Mouse (Mus musculus) T-helper 2 cell (primary cell): ENCODE data around the gene Tbc1d10b.
"Not testable (repeated sequence)": the region's sequence is repeated elsewhere in the genome, so short reads cannot be mapped to it uniquely, and the experiment has no call there.

Experiments used
- in situ Hi-C: fragments of 300-600 bp; cut with MboI, MseI; formaldehyde crosslinking; loops from one replicate; pipeline ENCODE4 v1.15.1; 2025; ENCODE audit warnings: high pct_unique_total_duplicates

Tbc1d10b gene

DNA sequence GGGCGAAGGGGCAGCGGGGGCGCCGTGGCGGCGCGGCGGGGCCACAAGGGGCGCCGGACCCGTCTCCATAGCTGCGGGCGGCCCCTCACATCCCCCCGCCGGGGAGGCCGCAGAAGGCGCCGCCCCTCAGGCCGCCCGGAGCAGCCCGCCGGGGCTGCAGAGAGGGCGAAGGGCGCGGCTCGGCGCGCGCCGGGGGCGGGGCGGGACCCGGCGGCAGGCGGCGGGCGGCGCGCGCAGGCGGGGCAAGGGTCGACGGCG is at the start of gene Tbc1d10b:
TSS of gene Tbc1d10b (minus strand) at position 174 of the 258 bp plus-strand sequence.
- in situ Hi-C loops = no loop called here

DNA sequence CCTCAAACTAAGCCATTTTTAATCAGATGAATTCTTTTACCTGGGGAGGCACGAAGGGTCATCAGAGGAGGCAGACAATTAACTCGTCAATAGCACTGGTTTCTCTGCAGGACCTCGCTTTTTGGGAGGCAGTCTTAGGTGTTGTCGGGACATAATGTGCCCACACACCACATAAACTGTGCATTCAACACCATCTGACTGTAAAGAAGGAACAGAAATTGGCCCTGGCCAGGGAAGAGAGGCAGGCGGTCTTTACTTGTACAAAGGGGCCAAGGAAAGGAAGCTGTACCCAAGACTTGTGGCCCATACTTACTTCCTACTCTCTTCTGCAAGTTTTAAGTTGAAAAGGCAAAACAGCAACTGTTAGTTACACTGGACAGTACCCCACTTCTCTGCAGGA is 48.2 kb upstream of the Tbc1d10b start:
- in situ Hi-C loops = no loop called here

DNA sequence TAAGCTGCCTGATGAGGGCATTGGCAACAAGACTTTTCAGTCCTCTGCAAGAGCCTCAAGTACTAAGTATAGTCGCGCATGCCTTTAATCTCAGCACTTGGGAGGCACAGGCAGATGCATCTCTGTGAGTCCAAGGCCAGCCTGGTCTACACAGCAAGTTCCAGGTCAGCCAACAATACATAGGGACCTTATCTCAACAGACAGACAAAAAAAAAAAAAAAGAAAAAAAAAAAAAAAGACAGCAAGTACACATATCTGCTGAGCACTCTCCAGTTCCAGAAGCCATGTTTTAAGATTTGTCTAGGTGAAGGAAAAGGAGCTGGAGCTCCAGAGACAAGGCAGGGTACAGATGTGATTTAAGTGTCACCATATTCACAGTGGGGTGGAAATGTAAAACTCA is 47.7 kb upstream of the Tbc1d10b start:
- in situ Hi-C loops = no loop called here

DNA sequence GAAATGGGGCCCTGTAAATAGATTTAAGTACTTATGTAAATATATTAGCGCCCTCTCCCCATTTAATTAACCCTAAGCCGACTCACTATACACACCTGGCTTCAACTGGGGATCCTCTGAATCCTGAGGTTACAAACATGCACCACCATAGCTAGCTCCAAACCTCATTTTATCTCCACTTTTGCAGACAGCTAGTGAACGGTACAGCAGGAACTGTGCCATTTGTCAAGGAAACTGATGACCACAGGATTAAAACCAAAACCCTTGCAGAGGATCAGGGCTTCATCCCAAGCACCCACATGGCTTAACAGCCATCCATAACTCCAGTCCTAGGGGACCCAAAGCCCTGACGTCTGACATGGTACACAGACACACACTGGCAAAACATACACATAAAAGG is 46.7 kb upstream of the Tbc1d10b start:
- in situ Hi-C loops = no loop called here

DNA sequence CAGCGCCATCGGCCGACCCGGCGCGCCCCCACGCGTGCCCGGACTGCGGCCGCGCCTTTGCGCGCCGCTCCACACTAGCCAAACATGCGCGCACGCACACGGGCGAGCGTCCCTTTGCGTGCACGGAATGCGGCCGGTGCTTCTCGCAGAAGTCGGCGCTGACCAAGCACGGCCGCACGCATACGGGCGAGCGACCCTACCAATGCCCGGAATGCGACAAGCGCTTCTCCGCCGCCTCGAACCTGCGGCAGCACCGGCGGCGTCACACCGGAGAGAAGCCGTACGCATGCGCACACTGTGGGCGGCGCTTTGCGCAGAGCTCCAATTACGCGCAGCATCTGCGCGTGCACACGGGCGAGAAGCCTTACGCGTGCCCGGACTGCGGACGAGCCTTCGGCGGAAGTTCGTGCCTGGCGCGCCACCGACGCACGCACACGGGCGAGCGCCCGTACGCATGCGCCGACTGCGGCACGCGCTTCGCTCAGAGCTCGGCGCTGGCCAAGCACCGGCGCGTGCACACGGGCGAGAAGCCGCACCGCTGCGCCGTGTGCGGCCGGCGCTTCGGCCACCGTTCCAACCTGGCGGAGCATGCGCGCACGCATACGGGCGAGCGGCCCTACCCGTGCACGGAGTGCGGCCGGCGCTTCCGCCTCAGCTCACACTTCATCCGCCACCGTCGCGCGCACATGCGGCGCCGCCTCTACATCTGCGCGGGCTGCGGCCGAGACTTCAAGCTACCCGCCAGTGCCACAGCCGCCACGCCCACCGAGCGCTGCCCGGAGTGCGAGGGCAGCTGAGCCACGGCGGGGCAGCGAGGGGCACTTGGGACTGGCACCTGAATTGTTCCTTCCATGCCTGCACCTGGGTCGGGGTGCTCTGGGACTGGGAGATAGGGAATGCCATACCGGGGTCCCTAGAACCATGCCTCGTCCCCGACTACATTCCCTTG is 45.8 kb upstream of the Tbc1d10b start:
- in situ Hi-C loops = no loop called here

DNA sequence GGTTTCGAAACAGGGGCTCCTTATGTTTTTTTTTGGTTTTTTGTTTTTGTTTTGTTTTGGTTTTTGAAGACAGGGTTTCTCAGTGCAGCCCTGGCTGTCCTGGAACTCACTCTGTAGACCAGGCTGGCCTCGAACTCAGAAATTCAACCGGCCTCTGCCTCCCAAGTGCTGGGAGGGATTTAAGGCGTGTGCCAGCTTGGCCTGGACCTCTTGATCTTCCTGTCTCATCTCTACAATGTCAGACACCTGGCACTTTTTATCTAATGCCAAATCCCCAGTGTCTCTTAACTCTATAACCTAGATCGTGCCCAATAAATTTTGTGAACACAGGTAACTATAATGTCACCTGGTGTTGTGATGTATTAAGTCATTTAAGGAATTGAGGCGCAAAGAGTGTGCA is 45.1 kb upstream of the Tbc1d10b start:
- in situ Hi-C loops = no loop called here

DNA sequence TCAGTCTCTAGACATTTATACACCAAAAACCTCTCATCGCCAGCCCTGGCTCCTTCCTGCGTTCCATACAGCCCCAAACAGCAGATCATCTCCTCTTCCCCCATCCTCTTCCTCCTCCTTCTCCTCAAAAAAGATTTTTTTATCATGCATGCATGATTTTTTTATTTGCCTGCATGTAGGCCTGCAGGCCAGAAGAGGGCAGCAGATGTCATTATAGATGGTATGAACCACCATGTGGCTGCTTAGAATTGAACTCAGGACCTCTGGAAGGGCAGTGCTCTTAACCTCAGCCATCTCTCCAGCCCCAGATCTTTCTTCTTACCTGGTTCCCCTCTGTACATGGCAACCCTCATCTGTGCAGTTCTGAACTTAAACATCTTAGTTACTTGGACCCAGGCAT is 44.1 kb upstream of the Tbc1d10b start:
- in situ Hi-C loops = no loop called here

DNA sequence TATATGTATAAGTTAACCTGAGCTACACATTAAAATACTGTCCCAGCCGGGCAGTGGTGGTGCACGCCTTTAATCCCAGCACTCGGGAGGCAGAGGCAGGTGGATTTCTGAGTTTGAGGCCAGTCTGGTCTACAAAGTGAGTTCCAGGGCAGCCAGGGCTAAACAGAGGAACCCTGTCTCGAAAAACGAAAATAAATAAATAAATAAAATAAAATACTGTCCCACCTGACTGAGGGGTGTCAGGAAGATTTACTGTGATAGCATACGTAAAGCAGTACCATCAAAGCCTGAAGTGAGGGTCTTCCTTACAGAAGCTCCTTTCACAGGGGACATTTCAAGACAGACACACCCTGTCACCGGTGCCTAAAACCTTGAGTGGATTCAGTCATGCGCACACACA is 42.2 kb upstream of the Tbc1d10b start:
- in situ Hi-C loops = not testable (repeated sequence)

DNA sequence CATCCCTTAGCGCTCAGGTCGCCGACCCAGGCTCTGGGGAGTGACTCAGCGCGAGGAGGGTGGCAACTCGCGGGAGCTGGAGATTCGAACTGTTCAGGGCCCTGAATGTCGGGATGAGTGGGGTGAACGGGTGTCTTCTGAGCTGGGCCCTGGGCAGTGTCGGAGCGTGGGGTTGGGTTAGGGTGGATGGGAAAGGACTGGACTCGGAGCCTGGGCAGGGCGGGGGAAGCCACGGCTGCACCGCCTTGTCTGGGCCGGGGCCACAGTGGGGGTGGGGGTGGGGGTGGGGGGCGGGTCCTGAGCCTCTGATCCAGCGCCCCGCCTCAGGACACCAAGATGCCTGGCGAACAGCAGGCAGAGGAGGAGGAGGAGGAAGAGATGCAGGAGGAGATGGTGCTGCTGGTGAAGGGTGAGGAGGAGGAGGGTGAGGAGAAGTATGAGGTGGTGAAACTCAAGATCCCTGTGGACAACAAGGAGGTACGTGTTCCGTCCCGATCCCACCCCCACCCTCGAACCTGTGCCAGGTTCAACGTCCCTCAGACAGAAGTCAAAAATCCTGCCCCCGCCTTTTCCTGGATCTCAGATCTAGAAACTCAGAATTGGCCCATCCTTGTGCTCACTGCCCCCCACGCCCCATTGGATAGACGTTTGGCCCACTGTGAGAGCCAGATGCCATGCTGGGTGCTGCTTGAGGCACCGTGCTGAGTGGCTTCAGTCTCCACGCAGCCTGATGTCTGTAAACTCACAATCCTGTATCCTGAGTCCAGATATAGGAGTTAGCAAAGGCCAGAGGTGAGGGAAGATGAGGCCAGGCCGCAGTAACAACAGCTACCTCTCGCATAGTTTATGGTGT is 36.6 kb upstream of the Tbc1d10b start:
- in situ Hi-C loops = no loop called here

DNA sequence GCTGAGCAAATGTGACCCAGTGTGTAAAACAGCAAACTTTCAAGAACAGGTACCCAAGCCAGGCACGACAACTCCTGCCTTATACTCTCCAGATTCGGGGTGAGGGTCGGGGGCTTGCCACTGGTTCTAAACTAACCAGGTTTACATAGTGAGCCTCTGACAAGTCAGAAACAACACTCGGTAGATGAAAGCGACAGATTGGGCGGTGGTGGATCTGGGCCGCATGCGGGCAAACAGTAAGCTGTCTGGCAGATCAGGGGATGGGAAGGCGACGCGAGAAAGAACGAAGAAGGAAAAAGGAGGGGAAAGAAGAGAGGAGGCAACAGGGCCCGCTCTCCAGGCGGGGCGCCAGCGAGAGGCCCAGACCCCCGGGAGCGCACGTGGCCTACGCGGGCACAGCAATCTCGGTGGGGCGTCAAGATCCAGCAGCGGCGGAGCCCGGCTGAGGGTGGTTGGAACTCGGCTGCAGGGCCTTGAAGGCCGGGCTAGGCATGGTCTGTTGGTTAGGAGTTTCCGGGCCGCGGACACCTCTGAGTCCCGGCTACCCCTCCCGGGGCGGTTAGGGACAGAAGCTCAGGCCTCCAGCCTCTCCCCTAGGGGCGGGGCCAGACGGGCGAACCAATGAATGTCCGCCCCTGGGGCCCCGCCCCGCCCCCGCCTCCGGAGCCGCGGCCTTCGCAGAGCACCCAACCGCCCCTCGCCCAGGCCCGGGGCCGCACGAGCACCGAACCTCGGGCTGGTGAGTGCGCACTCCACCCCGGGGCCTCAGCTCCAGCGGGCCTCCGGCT is 35.8 kb upstream of the Tbc1d10b start, which contains the start of gene Zfp771:
TSS of gene Zfp771 (plus strand) at position 405 of the 788 bp plus-strand sequence.
- in situ Hi-C loops = no loop called here

DNA sequence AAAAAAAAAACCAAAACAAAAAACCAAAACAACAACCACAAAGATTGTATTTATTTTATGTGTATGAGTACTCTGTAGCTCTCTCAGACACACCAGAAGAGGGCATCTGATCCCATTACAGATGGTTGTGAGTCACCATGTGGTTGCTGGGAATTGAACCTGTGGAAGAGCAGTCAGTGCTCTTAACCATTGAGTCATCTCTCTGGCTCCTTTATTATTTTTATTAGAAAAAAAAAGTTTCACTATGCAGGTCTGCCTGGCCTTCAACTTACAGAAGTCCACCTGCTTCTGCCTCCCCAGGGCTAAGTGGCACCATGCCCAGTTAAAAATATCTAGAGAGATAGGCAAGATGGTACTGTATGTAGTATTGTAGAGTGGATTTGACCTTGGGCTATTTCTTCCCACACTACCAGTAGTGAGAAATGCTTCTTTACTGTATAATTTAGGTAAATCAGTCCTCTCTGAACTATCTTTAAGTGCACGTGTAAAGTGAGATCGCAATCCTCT is 35.1 kb upstream of the Tbc1d10b start:
- in situ Hi-C loops = no loop called here

DNA sequence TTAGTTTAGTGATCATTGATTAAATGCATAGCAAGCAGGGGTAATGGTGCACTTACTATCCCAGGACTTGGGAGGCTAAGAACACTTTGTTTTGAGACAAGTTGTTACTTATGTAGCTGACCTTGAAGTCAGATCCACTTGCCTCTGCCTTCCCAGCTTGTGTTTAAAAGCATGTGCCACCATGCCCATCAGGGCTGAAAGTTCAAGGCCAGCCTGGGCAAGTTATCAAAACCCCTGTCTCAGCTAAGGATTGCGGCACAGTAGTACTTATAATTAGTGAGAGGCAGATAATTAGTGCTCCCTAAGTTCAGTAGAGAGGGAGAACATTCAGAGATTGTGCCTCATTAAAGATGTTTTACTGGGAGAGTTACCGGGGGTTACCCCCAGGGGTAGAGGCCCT is 26.5 kb upstream of the Tbc1d10b start:
- in situ Hi-C loops = no loop called here

DNA sequence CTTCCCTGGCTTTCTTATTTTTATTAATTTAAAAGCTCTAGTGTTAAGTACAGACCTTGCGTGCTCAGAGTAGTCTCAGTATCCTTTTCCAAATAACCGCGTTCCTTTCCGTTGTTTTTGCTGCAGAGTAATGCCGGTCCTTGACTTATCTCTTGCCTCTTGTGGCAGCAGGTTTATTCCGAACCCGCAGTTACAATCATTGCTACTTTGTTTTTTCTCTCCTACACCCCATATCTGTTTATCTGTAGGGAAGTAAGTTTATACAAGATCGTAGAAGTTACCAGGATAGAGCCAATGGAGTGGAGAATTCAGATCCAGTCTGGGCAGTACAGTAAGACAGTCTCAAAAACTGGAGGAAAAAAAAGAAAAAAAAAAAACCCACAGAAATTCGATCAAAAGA is 25.5 kb upstream of the Tbc1d10b start:
- in situ Hi-C loops = no loop called here

DNA sequence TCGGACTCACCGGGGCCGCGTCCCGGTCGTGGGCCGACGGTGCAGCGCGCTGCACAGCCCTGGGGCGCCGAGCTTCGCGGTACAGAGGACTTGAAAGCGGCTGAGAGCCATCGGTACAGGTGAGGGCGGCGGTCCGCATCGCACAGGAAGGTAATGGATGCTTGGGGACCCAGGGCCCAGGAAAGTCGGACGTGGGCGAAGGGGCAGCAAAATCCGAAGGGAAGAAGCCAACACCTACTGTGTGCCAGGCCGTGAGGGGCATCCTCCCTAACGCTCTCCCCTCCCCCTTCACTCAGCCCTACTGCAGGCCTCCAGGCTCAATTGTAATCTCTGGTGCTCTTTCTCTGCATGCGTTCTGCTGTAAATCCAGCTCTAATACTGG is 25.1 kb upstream of the Tbc1d10b start:
- in situ Hi-C loops = no loop called here

DNA sequence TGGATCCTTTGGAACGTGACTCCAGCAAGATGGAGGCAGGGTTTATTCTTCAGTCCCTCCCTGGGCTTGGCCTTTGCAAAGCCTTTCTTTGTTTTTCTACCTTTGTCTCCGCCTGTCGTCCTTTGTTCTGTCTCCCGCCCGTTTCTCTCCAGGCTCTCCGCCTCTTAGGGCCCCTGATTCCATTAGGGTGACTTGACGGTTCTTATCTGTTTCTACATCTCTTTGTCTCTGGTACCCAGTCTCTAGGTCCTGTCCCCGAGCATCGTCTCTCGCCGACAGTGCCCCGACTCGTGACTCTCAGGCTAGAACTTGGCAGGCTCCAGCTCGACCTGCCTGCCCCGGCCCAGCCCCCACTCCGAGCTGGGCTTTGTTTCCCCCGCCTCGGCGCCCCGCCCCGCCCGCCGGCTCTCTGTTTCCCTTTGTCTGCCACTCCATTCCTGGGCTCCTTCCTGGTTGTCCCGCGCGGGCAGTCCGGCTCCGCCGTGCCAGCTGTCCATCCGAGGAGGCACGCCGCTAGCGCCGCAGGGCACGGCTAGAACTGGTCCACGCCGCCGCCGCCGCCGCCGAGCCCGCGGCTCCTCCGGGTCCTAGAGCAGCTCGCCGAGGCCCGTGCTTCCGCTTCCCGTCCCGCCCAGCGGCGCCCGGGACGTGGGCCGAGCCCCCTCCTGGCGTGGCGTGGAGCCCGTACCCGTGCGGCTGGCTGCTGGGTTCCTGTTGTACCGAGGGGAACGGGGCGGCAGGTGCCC is 24.5 kb upstream of the Tbc1d10b start, which contains the start of the genes Zfp553 and Sept1:
TSS of gene Zfp553 (plus strand) at position 440 of the 746 bp plus-strand sequence.
TSS of gene Sept1 (minus strand) at position 509 of the 746 bp plus-strand sequence.
- in situ Hi-C loops = no loop called here

DNA sequence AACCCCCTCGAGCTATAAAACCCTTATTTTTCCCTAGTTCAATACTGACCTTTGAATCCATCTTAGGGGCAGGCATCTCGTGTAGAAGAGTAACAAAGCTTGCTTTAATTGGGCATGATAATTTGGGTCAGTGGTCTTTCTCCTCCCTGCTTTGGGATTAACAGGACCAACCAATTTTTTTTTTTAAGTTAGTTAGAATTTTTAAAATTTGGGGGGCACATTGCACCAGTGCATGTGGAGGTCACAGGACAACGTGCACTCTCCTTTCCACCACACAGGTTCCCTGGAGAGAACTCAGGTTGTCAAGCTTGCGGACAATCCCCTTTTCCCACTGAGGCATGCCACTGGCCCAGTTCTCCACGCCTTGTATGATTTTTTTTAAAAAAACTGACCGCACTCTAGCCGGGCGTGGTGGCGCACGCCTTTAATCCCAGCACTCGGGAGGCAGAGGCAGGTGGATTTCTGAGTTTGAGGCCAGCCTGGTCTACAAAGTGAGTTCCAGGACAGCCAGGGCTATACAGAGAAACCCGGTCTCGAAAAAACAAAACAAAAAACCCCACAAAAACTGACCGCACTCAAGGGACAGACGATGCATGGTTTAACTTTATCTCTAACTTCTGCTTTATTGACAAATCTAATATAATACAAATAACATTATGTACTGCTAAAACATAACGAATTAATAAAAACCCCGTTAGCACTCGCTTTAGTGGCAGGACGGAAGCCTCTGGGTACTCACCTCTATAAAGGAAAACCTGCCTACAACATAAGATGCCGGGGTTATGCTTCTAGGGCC is 23.8 kb upstream of the Tbc1d10b start:
- in situ Hi-C loops = no loop called here

DNA sequence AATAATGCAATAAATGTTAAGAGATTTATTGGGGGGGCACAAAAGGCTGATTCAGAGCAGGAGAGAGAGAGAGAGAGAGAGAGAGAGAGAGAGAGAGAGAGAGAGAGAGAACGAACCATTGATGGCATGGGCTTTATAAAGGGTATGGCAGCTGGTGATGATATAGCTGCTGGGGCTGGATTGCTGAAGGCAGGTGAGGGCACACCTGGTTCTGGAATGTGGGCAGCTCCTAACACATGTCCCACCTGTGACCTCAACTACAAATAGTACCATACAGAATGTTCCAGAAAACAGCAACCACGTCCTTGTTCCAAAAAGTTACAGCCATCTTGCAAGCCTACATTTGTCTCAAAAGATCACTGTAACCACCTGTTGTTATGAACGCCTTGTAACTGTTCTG is 23.1 kb upstream of the Tbc1d10b start:
- in situ Hi-C loops = no loop called here

DNA sequence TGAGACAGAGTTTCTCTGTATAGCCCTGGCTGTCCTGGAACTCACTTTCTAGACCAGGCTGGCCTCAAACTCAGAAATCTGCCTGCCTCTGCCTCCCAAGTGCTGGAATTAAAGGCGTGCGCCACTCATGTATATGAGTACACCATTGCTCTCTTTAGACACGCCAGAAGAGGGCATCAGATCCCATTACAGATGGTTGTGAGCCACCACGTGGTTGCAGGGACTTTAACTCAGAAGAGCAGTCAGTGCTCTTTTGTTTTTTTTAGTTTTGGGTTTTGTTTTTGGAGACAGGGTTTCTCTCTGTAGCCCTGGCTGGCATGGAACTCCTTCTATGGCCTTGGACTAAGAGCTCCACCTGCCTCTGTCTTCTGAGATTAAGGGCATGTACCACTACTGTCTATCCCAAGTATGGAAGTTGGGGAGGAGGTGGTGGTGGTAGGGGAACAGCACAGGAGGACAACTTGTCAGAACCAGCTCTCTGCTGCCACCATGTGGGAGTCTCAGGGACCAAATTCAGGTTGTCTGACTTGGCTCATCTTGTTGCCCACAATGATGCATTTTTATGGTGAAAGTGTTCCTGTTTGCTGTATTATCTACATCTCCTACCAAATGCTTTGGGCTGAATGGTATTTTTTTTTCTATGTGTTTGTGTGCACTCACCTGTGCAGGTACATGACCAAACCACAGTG is 20.5 kb upstream of the Tbc1d10b start:
- in situ Hi-C loops = no loop called here
